Mouse (Mus musculus) myocyte (in vitro differentiated cells): Measurements from ENCODE around the gene Gm10401.

Source experiments
- CEBPB ChIP-seq: IDR thresholded peaks from 2 replicates; pipeline ENCODE4 v1.6.1; 2011; ENCODE audit warnings: mild to moderate bottlenecking, moderate library complexity; ENCODE audit not compliant: poor library complexity, insufficient read depth, severe bottlenecking
- E2F4 ChIP-seq: IDR thresholded peaks from one replicate; pipeline ENCODE4 v1.6.1; 2011; ENCODE audit warnings: mild to moderate bottlenecking, control low read depth, moderate library complexity; ENCODE audit not compliant: insufficient read depth
- MAX ChIP-seq: IDR thresholded peaks from one replicate; pipeline ENCODE4 v1.6.1; 2011; ENCODE audit warnings: low read depth, mild to moderate bottlenecking, control low read depth
- MYOD1 ChIP-seq, 3 experiments: IDR thresholded peaks; one replicate each; pipeline ENCODE4 v1.6.1; 2011; ENCODE audit warnings: control low read depth in 2 of 3, low read depth in 2 of 3, mild to moderate bottlenecking in 2 of 3, moderate library complexity in 1 of 3; ENCODE audit not compliant: insufficient read length in 2 of 3, control insufficient read depth in 1 of 3
- MYOG ChIP-seq, 3 experiments: IDR thresholded peaks; one replicate each; pipeline ENCODE4 v1.6.1; 2011; ENCODE audit warnings: control low read depth in 2 of 3, low read depth in 2 of 3, mild to moderate bottlenecking in 2 of 3; ENCODE audit not compliant: insufficient read length in 2 of 3, control insufficient read depth in 1 of 3, insufficient read depth in 1 of 3
- POLR2A ChIP-seq: IDR thresholded peaks from one replicate; pipeline ENCODE4 v1.6.1; 2011; ENCODE audit warnings: low read depth, mild to moderate bottlenecking, control low read depth, moderate library complexity; ENCODE audit not compliant: insufficient read length
- POLR2AphosphoS2 ChIP-seq: IDR thresholded peaks from one replicate; pipeline ENCODE4 v1.6.1; 2011; ENCODE audit warnings: low read depth, control low read depth; ENCODE audit not compliant: insufficient read length
- REST ChIP-seq: IDR thresholded peaks from one replicate; pipeline ENCODE4 v1.6.1; 2011; ENCODE audit warnings: mild to moderate bottlenecking, control low read depth, moderate library complexity; ENCODE audit not compliant: insufficient read depth, insufficient read length
- SRF ChIP-seq: IDR thresholded peaks from one replicate; pipeline ENCODE4 v1.6.1; 2011; ENCODE audit warnings: low read depth; ENCODE audit not compliant: control insufficient read depth, insufficient read length
- TCF12 ChIP-seq: IDR thresholded peaks from one replicate; pipeline ENCODE4 v1.6.1; 2011; ENCODE audit warnings: mild to moderate bottlenecking, control low read depth; ENCODE audit not compliant: poor library complexity, insufficient read depth, severe bottlenecking
- TCF3 ChIP-seq: IDR thresholded peaks from one replicate; pipeline ENCODE4 v1.6.1; 2011; ENCODE audit warnings: low read depth, control low read depth; ENCODE audit not compliant: insufficient read length
- USF1 ChIP-seq: IDR thresholded peaks from one replicate; pipeline ENCODE4 v1.6.1; 2011; ENCODE audit warnings: low read depth, mild to moderate bottlenecking, control low read depth, moderate library complexity

- TF ChIP-seq MAX = no peak
- TF ChIP-seq POLR2A = peak; percentile 75
- no peak for TF ChIP-seq TCF3
- no peak for TF ChIP-seq CEBPB
- TF ChIP-seq REST = no peak
- TF ChIP-seq POLR2AphosphoS2 = peak; percentile 70
- no peak for TF ChIP-seq USF1
- no peak for TF ChIP-seq MYOG (IDR thresholded peaks at IDR 0.05; ENCODE audit: control insufficient read depth in 1 of 3, insufficient read depth in 1 of 3, insufficient read length in 2 of 3, low read depth in 2 of 3)
- TF ChIP-seq MYOD1 (IDR thresholded peaks at IDR 0.05; ENCODE audit: control insufficient read depth in 1 of 3, insufficient read length in 2 of 3, low read depth in 2 of 3) = no peak
- TF ChIP-seq E2F4 = no peak
- TF ChIP-seq TCF12 = no peak
- no peak for TF ChIP-seq SRF
Measured at GRCm38 (mm10) chr5:115134234-115135165, 36.4 kb upstream of the Gm10401 start, which contains the start of gene Unc119b.
